Mouse (Mus musculus) c-Kit-positive CD71-positive TER-119-negative erythroid progenitor cells, embryonic 14.5 days (primary cell): ENCODE measurements at regions not wholly inside any gene's neighbourhood (a gene's known extent, or its start where the extent isn't known, plus 50 kb on each side); places are given as distances from the start of the nearest gene placed in this dataset.
"Not testable (repeated sequence)": the region's sequence is repeated elsewhere in the genome, so short reads cannot be mapped to it uniquely, and the experiment has no call there.

Experiments used
- DNase-seq: peaks from one replicate; pipeline ENCODE4 v3.0.0-alpha.2; 2013; ENCODE audit warnings: low read depth

DNA sequence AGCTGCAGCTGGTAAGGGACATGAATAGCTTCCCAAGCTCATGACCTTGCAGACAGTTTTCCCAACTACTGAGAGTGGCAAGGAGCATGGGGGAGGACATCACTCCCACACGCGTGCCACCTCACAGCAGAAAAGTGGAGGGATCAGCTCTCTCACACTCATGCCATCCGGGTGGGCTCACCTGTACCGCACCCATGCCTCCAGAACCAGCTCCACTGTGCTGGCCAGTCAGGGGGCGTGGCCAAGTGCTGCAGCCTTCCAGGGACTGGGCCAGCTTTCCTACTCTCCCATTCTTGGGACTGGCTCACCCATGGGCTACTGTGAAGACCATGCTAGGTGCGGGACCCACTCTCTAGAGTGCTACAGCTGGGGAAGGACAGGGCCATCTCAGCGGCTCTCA is 88.4 kb upstream of the Klf13 start:
- no peak for DNase-seq

DNA sequence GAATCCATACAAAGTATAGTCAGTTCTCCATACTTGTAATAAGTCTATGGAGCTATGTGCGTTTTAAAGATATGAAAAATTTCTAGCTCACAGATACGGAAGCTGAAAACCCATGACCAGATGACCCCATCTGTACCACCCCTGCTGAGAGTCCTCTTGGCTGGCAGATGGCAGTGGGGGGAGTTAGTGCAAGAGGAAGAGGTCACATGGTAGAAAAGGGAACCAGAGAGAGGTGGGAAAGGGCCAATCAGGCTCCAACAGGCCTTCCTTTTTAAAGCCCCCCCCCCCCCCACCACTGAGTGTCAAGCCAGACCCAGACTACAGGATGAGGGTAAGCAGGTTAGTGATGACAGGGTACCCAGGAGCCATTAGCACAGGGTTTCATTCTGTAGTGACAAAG is 86.4 kb upstream of the Klf13 start:
- DNase-seq, result no peak

DNA sequence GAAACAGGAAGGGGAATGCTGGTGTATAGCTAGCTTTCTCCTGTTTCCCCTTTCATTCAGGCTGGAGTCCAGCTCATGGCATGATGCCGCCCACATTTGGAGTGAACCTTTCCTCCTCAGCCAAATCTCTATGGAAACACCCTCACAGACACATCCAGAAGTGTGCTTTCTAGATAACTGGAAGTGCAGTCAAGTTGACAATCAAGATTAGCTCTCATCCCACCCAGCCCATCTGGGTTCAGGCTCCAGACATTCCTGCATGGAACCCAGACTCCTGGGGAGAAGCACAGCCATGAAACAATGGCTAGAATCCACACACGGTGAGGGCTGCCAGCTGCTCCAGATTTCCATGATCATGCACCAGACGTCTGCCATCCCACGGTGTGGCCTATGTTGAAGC is 85.5 kb upstream of the Klf13 start:
- no peak for DNase-seq

DNA sequence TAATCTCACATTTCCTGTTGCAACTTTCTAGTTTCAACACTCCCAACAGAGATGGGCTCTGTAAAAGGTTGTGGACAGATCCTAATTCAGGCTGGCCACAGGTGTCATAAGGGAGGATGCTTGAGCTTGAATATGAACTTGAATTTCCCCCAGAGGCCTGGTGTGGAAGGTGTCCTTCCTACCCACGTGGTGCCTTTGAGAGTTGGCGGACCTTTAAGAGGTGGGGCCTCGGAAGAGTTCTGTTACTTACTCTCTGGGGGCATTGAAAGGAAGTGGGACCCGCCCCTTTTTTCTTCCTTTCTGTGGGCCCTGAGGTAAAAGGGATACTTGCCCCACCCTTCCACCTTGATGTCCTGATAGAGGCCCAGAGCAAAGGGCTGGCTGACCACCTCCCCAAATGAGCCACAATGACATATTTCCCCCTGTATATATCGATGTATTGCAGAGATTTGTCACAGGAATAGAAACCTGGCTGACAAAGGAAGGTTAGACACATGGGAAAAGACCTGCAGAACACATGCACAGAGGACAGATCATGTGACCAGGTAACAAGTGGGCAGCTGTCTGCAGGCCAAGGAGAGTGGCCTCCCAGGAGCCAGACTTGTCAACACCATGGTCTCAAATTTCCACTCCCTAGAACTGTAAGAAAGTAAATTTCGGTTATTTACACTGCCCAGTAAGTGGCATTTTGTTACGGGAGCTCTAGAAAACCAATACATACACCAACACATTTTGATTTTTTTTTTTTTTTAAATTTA is 84.2 kb upstream of the Klf13 start:
- no peak for DNase-seq

DNA sequence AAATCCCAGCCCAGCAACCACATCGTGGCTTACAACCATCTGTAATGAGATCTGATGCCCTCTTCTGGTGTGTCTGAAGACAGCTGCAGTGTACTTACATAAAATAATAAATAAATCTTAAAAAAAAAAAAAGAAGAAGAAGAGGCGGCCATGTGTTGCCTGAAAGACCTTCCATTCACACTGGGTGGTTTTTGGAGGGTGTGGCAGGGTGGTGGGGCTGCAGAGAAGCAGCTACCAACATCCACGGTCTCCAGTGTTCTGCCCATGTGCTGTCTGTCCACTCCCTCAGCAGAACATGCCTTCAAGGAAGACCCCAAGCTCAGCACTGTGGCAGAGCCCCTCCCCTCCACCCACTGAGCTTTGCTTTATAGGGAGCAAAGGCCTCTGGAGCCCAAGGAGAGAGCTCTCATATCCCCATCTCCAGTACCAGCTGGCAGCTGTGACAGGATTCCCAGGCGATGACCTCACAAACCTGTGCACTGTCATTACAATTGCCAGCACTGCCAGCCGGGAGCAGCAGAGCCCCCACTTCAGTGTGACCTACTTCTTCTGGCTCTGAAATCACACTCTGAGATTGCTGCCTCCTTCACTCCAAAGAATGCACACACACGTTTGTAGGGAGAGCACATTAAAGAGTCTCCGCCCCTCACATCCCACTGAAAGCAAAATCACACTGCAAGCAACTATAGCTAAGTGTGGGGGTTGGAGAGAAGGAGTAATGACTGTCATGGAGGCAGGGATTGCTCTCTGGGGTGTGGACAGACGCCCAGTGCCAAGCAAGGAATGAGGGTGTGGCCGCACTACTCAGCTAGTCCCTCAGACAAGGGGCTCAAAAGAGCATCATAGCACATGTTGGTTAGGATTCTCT is 82.8 kb upstream of the Klf13 start:
- no peak for DNase-seq

DNA sequence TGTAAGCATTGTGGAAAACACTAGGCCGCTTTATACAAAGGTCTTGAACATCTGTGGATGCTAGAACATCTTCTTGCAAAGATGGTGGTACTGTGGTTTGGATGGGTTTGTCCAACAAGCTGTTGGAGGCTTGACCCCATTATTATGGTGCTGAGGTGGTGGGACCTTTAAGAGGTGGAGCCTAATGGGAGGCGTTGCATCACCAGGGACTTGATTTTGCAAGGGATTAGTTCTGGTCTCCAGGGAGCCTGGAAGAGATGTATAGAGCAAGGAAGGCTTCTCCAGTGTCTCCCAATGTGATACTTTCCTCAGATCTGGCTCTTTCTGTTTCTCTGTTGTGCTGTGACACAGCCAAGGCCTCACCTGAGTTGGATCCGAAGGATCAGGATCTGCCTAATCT is 79.4 kb upstream of the Klf13 start:
- no peak for DNase-seq

DNA sequence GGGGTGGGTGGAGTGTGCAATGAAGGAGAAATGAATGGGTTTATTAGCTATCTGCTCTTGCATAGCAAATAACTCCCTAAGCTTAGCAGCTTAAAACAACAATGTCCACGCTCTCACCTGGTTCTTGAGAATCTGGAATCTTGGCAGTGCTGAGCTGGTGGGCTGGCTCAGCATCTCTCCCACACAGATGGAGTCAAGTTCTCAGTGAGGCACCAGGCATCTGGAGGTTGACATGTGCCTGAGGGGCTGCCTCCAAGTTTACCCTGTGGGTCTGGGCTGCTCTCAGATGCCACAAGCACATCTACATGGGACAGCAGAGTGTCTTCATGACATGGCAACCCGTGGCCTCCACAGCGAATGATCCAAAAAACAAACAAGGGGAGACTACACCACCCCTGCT is 78.2 kb upstream of the Klf13 start:
- DNase-seq, result no peak

DNA sequence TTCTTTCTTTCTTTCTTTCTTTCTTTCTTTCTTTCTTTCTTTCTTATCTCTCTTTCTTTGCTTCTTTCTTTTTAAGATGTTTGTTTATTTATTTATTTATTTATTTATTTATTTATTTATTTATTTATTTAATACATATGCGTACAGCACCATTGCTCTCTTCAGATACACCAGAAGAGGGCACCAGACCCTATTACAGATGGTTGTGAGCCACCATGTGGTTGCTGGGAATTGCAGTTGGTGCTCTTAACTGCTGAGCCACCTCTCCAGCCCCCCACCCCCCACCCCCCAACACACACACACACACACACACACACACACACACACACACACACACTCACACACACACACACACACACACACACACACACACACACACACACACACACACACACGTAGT is 76.4 kb upstream of the Klf13 start:
- not testable (repeated sequence) for DNase-seq

DNA sequence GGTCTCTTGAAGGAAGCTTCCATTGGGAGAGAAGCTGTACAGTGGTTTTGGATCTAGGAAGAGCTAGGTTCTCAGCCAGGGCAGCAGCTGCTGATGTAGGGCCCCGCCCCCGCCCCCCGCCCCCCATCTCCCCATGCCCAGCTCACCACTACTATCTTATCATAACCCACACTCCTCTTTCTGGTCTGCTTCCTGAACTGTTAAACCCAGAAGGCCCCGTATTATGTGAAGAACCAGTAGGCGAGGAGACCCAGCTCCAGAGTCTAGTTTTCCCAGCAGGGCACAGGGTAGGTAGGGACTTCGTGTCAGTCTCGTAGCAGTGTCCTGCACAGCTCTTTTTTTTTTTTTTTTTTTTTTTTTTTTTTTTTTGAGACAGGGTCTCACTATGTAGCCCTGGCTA is 75.5 kb upstream of the Klf13 start:
- no peak for DNase-seq

DNA sequence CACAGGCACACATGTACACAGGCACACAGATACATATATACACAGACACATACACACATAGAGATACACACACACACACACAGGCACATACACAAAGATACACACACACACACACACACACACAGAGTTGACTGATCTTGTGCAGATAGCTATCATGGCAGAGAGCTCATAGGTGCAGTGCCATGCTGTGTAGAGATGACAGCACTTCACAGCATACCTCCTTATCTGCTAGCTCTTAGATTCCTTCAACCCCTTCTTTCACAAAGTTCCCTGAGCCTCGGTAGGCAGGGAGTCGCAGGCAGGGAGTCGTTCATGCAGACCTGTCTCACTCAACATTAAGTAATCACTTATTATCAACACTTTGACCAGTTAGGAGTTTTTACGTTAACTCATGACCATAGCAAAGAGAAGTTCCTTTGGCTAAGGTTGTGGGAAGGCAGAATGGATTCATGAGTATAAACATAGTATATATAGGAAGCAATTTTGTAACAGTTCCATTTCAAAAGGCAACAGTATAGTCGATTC is 74.4 kb upstream of the Klf13 start:
- DNase-seq, result no peak

DNA sequence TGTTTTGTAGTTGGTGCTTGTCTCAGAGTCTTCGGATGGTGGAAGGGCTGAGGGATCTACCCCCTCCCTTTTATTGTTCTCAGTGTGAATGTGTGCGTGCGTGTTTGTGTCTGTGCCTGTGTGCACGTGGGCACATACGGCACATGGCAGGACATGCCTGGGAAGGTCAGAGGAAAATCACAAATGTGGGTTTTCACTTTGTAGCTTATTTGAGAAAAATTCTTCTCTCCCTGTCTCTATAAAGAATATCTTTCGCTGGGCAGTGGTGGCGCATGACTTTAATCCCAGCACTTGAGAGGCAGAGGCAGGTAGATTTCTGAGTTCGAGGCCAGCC is 73.5 kb upstream of the Klf13 start:
- DNase-seq, result no peak

DNA sequence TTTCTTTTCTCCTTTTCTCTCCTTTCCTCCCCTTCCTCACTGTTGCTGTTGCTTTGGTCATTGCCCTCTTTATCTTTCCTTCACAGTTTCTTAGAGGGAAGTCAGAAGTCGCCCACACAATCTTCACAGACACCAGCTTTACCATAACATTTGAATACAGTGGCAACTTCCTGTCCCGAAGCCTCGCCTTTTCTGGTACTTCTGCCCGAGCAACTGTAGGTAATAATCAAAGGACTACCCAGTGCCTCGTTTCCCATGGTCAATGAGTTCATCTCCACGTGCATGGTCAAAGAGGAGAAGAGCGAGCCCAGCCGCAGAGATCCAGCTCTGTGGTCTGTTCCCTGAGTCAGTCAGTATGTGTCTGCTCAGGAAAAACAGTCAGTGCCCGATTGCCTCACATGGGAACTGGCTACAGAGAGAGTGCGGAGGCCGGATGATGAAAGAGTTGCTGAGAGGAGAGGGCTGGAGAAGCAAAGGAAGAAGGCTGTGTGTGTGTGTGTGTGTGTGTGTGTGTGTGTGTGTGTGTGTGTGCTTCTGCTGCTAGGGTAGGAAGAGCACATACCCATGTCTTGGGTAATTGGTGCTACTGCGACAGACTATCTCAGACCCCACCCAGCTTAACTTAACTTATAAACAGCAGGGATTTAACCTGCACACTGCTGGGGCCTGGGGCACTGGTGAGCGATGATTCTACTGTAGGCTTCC is 73.0 kb upstream of the Klf13 start:
- no peak for DNase-seq

DNA sequence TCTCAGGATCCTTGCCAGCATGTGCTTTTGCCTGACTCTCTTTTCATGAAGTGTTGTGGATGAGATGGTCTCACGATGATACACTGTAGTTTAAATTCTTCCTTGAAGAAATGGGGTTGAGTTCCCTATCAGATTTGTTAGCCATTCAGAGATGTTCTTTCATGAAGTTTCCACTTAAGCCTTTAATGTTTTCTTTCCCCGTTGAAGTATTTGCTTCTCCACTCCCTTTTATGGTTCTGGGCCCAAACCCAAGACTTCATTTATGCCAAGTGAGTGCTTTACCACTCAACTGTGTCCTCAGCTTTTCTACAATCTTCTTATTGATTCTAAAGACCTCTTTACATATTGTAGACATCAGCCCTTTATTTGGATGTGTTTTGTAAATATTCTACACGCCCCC is 71.9 kb upstream of the Klf13 start:
- no peak for DNase-seq

DNA sequence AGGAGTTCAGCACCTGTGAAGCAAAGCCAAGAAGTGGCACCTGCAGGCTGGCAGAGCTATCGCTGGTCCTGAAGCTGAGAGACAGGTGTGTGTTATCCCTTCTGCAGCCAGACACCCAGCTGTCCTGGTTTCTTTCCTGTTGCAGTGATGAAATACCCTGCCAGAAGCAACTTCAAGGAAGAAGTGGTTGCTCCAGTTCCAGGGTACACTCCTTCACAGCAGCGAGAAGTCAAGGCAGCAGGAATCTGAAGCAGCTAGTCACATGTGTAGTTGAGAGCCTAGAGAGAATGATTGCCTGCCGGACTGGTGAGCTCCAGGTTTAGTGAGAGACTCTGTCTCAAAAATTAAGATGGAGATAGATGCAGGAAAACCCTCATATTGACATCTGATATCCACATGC is 69.1 kb upstream of the Klf13 start:
- DNase-seq, result no peak

DNA sequence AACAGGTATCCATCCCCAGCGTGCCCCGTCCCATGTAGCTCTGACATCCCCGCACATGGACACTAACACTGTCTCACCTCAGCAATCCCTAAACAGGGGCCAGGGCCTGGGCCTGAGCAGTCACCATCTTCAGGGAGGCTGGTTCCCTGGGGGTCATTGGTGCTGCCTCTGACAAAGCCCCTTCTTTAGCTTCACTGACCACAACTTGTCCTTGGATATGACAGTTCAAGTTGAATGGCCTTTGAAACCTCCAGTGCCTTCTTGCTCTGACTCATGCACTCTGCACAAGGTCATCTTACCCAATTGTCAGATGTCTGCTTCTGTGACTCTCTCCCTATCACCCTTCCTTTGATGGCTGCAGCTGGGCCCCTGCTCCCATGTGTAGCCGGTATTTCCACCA is 68.2 kb upstream of the Klf13 start:
- no peak for DNase-seq

DNA sequence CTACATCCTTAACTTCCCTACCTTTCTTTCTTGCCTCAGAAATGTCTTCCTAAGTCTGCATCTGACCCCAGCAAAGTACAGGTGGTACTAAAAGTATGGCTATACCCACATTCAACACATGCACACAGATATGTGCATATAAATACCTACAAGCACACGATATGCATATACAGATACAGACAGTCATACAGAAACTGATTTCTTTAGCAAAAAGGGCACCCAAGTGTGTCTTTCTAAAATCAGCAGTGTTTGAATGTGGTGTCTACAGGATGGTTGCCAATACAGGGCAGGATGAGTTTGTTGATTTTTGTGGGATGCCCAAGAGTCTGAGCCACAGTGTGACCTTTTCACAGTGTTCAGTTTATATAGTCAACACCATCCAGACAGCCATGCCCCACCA is 67.0 kb upstream of the Klf13 start:
- DNase-seq, result no peak

DNA sequence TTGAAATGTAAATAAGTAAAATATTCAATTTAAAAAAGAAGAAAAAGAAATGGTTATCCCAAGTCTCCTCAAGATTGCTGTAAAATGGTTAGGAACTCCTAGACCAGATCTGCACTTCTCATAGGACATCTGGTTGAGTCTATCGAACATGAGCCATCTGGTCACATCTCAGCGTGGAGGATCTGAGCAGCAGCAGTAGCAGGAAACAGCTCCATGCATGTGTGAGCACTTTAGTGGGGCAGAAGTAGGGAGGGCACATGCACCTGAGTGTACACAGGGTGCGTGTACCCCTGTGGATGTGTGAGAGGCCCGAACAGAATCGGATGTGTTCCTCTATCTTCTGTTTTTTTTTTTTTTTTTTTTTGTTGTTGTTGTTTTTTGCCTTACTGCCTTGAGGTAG is 65.2 kb upstream of the Klf13 start:
- DNase-seq, result no peak

DNA sequence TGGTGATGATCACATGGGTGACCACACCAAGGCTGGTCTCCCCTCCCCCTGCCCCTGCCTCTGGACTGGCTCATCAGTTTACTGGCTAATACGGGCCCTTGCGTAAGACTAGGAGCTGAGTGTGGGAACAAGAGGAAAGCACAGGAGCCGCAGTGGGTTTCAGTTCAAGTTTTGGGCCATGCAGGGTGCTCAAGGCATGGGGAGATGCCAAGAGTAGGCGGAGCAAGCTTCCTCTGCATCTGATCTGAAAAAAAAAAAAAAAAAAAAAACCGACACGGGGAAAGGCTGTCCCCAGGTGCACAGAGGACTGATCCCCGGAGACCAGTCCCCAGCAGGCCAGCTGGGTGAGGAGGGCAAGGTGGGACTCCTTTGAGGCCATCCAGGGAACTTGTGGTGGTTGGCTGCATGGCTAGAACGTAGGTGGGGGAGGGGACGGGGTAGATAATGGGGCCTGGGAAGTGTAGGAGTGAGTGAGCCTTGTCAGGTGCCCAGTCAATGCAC is 62.9 kb upstream of the Klf13 start:
- DNase-seq, result no peak

DNA sequence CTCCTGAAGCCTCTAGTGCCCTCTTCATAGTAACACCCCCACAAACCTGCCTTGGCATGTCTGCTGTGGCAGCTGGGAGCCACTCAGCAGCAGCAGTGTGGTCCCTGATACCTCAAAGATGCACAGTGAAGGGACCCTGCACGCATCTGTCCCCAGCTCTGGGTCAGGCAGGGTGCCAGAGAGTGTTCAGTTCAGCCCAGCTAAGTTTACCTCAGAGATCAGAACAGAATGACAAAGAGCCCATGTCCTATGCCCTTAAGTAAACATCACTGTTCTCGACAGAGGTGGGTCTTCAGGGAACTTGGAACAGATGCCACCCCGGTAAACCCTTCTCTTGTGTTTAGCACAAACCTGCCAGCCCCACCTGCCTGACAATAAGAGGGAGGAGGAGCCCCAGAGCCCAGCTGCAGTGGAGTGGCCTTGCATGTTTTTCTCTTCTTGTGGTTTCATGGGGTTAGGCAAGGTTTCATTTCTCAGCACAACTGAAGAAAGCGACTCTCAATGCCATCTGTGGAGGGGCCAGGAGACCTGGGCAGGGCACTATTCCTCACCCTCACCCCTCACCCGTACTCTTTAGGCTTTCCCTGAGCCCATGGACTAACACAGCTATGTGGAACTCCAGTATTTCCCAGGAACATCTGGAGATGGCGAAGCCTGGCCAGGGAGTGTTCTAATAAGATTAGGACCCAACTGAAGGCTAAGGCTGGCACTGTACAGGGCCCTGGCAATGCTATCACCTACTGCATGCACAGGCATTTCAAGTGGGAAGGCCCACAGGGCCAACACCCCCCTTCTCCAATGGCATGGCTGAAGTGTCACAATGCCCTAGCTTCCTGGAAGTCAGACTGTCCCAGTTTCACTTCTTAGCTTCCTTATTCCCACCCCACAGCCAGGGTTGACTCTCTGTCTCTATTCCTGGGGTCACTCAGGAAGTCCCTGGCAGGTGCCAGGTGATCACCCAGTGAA is 60.6 kb upstream of the Klf13 start:
- no peak for DNase-seq

DNA sequence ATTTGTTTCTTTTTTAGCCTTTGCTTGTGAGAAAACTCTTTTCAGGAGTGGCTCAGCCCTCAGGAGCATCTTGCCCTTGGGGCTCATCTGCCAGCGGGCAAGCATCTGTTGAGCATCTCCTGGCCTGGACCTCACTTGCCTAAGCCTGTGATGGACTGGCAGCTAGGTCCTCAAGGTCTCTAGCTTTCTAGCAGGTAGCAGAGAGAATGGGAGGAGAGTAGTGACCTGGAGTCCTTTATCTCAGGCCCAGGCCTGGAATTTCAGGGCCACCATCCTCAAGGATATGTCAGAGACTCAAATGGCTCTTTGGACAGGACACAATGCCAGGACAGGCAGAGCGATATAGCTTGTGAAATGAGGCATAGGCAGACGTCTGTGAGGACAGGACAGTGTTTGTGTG is 59.3 kb upstream of the Klf13 start:
- no peak for DNase-seq

DNA sequence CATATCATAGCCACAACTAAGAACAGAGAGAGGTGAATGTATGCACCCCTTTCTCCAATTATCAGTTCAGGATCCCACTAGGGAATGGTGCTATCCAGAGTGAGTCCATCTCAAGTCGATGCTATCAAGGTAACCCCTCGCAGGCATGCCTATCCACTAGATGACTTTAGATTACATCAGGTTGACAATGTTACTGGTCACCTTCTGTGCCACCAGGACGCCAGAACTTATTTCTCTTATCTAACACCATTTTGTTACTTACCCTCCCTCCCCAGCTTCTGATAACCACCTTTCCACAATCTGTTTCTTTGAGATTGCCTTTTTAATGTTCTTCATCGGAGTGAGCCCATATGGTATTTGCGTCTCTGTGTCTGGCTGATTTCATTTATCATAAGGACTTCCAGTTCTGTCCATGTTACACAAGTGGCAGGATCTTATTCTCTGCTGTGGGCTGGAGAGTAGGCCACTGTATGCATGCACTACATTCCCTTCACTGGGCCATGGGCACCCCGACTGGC is 57.9 kb upstream of the Klf13 start:
- peak; percentile 84 for DNase-seq
